Mouse (Mus musculus) ES-CJ7 (cell line): ENCODE results near the gene Noa1.
A peak's percentile ranks its signal among the peaks of the same experiment; 100 is the strongest.

Source experiments
- DNase-seq: peaks from one replicate; pipeline ENCODE4 v3.0.0; 2011; ENCODE audit warnings: low read depth, low spot score

Noa1 gene

DNA sequence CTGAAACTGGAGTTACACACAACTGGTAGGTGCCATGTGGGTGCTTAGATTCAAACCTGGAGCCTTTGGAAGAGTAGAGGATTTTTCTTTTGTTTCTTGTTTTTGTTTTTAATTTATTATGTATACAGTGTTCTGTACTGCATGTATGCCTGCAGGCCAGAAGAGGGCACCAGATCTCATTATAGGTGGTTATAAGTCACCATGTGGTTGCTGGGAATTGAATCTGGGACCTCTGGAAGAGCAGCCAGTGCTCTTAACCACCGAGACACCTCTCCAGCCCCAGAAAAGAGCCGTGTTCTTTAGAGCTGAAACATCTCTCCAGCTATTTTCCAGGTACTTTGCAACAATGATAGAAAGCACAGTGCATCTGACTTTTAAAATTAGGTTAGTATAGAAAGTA is 19.3 kb downstream of the Noa1 start:
- no peak for DNase-seq

DNA sequence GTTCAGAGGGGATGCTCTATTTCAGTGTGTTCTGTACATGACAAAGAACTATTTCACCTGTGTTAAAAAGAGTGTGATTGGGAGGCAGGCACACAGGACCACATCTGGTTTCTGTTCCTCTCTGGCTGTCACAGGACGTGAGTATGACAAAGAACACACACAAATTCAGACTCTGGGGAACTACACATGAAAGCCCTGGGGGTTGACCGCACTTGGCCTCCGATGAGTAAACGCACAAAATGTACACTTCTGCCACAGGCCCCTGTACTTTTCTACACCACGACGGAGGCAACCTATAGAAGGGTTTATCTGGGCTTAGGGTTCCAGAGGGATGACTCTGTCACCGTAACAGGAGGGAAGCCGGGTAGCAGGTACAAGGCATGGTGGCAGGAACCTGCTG is 20.2 kb downstream of the Noa1 start:
- no peak for DNase-seq

DNA sequence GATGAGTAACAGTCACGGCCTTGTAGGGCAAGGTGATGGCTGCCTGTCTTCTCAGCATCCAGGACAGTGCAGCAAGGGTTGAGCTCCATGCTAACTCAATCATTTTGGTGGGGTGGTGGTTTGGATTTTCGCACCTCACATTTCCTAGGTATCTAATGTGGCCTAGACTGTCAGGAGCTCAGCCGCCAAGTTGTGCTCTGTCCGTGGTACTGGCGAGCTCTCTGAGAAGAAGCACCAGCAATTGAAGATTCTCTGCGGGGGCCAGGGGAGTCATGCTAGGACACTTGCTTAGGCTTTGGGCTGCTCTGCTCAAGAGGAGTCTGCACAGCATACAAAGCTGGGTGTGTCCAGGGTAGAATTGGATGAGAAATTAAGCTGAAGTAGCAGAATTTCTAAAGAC is 22.0 kb downstream of the Noa1 start:
- no peak for DNase-seq

DNA sequence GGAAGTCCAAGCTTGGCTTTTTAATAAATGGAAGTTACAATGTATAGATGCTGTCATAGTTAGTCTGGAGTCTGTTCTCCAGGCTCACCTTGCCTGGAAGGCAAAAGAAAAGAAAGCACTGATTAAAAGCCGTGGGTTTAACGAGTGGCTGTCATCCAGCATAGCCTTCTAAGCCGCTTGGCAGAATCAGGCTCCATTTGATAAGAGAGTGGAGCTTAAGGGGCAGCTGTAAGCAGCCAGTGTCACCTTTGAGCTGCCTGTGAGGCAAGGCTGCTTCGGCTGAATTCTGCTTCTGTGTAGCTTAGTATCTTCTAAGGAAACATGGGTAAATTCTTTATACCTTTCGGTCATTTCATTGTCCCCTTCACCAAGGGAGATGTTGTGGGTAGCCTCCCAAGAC is 23.0 kb downstream of the Noa1 start:
- DNase-seq: no peak

DNA sequence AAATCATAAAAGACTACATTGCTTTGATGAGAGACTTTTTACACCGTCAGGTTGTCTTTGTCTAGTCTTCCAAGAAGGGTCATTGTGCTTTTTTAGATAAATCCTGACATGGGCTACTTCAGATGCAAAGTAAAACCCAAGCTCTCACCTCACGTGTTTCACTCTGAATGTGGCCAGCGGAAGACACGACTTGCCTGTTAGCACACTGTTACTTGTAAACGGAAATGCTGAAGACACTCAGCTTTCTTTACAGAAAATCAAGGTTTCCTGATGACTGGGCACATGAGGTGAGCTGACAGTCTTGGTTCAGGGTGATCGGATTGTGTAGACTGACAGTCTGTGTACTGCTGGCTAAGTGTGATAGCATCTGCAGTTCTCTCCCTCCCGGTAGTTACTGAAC is 24.2 kb downstream of the Noa1 start:
- no peak for DNase-seq

DNA sequence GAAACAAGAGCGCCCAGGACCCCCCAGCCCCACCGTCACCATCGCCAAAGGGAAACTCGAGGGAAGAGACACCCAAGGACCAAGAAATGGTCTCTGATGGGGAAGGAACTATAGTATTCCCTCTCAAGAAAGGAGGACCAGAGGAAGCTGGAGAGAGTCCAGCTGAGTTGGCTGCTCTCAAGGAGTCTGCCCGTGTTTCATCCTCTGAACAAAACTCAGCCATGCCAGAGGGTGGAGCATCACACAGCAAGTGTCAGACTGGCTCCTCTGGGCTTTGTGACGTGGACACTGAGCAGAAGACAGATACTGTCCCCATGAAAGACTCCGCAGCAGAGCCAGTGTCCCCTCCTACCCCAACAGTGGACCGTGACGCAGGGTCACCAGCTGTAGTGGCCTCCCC is 27.6 kb downstream of the Noa1 start:
- DNase-seq: no peak

DNA sequence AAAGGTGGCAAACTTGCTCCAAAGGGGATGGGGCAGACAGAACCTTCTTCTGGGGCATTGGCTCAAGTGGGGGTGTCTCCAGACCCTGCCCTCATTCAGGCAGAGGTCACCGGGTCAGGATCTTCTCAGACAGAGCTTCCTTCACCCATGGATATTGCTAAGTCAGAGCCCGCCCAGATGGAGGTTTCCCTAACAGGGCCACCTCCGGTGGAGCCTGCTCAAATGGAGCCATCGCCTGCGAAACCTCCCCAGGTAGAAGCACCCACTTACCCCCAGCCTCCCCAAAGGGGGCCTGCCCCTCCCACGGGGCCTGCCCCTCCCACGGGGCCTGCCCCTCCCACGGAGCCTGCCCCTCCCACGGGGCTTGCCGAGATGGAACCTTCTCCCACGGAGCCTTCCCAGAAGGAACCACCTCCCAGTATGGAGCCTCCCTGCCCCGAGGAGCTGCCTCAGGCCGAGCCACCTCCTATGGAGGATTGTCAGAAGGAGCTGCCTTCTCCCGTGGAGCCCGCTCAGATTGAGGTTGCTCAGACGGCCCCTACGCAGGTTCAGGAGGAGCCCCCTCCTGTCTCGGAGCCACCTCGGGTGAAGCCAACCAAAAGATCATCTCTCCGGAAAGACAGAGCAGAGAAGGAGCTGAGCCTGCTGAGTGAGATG is 28.2 kb downstream of the Noa1 start:
- DNase-seq: peak; percentile 48

DNA sequence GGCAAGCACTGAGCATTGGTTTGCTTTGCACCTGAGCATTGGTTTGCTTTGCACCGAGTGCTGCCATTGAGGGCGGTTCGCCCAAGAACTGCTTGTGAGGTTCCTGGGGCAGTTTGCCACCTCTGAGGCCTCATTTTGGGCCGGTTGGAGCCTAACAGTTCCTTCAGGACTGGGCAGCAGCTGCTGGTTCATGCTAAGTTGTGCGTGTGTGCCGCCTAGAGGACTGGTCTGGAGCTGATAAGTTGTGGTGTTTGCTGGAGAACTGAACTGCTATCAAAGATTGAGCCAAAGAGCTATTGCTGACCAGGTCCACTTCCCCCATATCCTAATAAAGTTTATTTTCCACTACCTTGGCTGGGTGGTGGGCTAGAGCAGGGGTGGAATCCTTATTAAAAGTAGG is 32.7 kb downstream of the Noa1 start:
- DNase-seq: no peak

DNA sequence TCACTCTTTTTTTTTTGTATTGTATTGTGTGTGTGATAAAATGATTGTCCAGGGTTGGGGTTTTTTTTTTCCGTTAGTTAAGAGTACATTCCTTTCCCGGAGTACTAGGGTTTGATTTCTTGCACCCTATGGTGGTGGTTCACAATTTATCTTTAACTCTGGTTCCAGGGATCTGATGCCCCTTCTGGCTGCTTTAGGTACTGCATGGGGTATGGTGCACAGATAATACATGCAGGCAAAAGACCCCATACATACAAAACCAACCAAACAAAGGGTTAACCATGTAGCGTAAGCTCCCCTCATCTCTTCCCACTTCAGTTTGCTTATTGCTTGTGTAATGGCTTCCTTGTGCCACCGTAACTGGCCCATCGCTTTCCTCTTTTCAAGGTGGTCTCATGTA is 33.9 kb downstream of the Noa1 start:
- DNase-seq: peak; percentile 75

DNA sequence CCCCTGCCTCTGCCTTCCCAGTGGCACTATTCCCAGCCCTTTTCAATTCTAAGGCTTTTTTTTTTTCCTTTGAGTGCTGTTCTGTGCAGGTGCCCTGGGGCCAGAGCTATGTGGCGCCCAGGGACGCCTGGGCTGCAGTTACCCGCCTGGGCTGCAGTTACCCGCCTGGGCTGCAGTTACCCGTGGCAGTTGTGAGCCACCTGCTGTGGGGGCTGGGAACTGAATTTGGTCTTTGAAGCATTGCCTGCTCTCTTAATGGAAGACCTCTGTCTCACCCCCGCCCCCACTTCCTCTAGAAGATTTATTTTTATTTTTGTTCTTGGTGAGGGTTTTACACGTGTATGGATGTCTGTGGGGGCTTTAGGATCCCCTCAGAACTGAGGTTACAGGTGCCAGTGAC is 36.7 kb downstream of the Noa1 start:
- DNase-seq: no peak

DNA sequence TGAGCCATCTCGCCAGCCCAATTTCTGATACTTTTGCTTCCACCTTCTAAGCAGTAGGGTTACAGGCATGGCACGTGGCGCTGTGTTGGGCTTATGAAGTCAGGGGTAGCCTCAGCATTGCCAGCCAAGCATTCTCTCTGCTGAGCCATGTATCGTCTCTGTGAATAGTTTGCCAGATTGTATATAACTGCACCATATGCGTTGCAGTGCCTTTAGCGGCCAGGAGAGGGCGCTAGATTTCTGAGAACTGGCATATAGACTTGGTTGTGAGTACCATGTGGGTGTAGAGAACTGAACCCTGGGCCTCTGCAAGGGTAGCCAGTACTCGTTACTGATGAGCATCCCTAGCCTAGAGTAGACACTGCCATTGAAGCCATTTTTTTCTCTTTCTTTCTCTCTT is 40.5 kb downstream of the Noa1 start:
- peak; percentile 83 for DNase-seq

DNA sequence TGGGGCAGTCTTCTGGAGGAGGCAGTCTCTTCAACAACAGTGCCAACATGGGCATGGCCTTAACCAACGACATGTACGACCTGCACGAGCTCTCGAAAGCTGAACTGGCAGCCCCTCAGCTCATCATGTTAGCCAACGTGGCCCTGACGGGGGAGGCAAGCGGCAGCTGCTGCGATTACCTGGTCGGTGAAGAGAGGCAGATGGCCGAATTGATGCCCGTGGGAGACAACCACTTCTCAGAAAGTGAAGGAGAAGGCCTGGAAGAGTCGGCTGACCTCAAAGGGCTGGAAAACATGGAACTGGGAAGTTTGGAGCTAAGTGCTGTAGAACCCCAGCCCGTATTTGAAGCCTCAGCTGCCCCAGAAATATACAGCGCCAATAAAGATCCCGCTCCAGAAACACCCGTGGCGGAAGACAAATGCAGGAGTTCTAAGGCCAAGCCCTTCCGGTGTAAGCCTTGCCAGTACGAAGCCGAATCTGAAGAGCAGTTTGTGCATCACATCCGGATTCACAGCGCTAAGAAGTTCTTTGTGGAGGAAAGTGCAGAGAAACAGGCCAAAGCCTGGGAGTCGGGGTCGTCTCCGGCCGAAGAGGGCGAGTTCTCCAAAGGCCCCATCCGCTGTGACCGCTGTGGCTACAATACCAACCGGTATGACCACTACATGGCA is 41.8 kb downstream of the Noa1 start:
- DNase-seq: peak; percentile 70

DNA sequence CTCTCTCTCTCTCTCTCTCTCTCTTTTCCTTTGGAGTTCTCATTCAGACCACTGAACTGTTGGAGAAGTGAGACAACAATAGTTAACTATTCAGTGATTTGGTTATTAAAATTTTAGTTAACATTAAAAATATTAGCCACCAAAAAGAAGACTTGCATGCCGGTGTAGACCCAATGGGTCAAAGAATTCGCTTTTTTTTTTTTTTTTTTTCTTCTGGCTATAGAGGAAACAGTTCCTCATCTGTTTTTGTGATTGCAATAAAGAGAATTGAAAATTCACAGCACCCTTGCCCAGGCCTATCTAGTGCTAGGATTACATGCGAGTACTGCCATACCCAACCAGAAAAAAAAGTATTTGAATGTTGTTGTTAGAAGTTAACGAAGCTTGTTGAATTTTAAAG is 42.4 kb downstream of the Noa1 start:
- DNase-seq: no peak

DNA sequence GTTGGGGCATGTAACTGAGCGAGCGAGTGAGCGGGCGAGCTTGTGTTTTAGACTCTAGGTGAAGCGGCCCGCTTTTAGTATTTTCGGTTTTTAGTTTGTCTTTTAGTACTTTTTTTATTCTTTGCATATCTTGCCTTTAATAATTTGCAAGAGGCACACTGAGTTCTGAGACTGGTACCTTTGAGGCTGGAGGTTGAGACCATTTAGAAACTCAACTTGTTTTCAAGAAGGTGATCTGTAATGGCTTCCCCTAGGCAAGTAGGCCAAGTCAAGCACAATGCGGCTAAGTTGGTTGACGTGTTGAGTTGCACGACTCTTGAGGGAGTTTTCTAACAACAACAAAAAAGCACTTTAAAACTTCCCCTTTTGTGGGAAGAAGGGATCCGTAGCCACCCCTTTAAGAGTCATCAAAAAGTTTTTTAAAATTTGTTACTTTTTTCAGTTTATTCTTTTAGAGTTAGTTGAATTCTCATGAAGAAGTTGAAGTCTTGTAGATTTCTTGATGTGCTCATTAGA is 42.9 kb downstream of the Noa1 start:
- no peak for DNase-seq

DNA sequence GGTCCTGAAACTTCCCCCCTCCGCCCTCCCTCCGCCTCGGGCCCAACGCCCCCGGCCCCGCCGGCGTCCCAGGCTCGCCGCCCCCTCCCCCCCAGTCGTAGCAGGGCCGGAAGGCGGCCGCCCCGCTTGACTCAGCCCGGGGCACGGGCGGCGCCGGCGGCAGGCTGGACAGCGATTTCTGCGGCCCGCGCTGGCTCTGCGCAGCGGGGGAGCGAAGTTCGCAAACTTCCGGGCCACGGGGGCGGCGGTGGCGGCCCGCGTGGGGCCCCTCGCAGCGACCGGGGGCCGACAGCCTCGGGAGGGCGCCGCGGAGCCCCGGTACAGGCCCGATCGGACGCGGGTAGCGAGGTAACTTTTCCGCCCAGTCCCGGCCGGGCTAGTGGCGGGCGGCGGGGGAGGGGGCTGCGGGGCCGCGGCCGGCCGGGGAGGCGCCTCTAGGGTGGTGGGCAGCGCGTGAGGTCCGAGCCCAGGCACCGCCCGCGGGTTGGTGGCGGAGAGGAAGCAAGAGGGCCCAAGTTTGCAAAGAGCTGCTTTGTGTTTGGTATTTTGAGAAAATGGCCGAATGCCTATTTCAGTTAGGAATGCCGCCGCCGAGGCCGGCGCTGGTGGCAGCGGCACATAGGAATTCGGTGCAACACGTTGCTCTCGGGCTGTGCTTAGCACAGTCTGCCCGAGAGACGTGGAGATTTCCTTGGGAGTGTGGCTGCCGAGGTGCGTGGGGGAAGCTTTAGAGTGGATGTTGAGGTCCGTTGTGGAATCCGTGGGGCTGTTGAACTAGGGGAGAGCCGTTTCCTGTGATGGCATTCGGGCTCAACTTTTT is 43.6 kb downstream of the Noa1 start:
- no peak for DNase-seq

DNA sequence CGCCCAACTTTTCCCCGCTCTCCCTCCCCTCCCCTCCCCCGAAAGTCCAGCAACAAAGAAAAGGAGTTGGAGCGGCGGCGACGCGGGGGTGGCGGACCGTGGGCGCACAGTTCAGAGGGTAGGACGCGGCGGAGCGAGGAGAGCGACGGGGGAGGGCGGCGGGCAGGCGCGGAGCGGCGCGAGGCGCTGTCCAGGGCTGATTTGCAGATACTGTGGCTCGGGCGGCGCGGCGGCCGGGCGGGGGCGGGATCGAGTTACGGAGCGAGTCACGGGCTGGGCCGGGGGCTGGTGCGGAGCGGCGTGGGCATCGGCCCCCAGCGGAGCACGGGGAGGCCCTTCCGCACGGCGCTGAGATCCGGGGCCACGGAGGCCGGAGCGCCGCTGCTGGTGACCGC is 44.2 kb downstream of the Noa1 start:
- peak; percentile 60 for DNase-seq

DNA sequence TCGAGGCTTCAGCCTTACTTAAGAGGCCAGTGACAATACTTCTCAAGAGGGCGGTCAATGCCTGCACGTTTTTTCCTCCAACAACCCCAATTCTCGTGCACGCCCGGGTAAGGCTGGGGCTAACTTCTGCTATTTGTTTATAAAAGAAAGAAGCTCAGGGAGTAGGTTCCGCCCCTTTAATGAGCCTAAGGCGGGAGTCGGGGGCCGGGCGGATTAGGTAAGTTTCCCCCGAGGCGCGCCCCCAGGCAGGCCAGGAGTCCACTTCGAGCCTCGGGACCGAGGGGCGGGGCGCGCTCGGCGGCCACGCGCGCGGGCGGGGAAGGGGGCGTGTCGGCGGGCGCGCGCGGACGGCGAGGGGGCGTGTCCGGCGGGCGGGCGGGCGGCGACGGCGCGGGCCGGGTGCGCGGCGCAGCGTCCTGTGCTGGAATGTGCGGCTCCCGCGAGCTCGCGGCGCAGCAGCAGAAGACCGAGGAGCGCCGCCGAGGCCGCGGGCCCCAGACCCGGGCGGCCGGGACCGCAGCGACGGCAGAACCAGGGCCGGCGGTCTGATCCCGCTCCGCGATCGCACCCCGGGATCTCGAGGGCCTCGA is 44.7 kb downstream of the Noa1 start, which contains the start of gene Rest:
Gene Rest, plus strand, starts transcription at position 411 of the 590 bp plus-strand sequence.
- peak; percentile 95 for DNase-seq

DNA sequence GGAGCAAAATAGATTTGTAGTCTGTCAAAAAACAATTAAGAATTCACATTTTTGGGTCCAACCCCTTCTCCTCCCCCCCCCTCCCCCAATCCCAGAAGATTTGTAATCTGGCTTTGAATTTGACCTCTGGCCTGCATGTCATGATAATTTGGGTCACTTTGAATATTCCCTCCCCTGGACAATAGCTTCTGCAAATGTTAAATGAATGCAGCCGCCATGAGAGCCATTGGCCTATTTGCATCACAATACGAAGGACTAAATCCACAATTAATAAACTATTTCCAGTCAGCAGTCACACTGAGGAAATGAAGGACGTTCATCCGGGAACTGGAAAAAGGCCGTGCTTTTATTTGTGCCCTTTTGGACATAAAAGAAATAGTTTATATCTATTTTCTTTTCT is 47.8 kb downstream of the Noa1 start:
- DNase-seq: peak; percentile 84

DNA sequence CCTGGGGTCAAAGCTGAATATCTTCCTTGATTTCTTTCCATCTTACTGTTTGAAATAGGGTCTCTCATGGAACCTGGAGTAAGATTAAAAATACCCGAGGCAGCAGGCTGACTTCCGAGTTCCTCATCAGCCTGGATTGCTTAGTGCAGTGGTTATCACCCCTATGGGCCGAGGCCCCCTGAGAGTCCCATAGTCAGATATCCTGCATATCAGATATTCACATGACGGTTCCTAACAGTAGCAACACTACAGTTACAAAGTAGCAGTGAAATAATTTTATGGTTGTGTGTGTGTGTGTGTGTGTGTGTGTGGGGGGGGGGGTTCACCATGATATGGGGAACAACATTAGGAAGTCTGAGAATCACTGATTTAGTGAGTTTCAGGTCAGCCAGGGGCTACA is 48.7 kb downstream of the Noa1 start:
- no peak for DNase-seq

DNA sequence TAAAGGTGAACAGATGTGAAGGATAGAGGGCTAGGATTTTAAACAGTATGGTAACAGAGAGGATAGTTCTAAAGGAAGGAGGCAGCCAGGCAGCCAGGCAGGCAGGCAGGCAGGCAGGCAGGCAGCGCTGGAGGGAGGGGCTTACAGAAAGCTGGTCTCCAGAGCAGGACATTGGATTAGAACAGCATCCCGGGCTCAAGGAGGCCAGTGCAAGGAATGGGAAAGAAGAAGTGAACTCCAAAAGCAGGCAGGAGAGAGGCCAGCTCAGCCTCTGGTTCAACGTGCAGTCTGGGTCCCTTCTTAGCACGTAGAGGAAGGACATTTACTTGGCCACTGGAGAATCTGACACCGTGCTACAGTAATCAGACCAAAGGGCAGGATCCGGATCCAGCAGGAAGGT is 49.7 kb downstream of the Noa1 start:
- DNase-seq: peak; percentile 60

DNA sequence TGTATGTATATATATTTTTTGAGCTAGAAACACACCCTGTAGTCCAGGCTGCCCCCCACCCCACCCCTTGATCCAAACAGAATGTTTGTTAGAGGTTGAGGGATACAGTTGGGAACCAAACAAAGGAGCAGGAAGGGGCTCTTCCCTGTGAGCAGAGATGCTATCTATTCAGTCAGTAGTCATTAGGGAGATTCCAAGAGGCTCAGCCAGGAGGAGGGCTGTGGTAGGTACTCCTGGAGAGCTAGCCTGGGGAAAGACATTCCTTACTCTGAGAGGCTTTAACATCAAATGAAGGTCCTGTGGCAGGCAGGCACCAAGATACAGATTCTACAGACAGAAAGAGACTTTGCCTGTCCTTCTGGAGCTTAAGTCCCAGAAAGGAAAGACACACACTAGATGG is 50.6 kb downstream of the Noa1 start:
- no peak for DNase-seq

DNA sequence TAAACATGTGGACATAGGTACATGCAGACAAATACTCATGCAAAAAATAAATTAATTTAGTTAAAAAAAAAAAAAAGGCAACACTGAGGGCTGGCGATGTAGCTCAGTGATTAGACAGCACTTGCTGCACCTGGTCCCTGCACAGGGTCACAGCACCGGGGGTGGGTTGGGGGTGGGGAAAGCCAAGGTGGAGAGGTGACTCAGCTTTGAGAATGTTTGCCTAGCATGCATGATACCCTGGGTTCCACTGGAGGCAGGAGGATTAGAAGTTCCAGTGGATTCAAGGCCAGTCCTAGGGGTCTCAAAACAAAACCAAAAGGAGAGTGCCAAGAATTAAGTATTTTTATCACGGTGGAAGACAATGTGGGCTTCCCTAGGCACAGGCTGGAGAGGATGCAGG is 52.3 kb downstream of the Noa1 start:
- DNase-seq: peak; percentile 58
